Mouse (Mus musculus): ENCODE measurements around the gene Gabrr1. TPM values are rescaled to one million over a fixed set of nuclear protein-coding genes. Genes with fewer than 3 reads are reported as not detected.
"Not testable (repeated sequence)": the region's sequence is repeated elsewhere in the genome, so short reads cannot be mapped to it uniquely, and the experiment has no call there.

The Gabrr1 gene
- polyA plus RNA-seq (2016; fragmentation: Nextera tagmentation; extraction: Ambion mirVana), result 0.08 and 0.10 TPM in 2 replicates

- Histone ChIP-seq H3K27ac (no peak within 1 kb of the TSS), H3K9me3 (no peaks in the 10 kb centered on the region), H3K36me3 (no peaks in the 10 kb centered on the region), H3K4me3 (no peak within 1 kb of the TSS), H3K4me1 (no peaks in the 10 kb centered on the region), H3K27me3 (ENCODE audit: insufficient read depth, poor library complexity, severe bottlenecking) (no peaks in the 10 kb centered on the region)
- no peak for DNase-seq (ENCODE audit: low spot score)
- WGBS, result 72% methylated on average over 11 of the region's 11 CpGs
Measured at GRCm38 (mm10) chr4:33132221-33132620, at the start of gene Gabrr1. Gene Gabrr1 (plus strand): TSS chr4:33132521.

DNA sequence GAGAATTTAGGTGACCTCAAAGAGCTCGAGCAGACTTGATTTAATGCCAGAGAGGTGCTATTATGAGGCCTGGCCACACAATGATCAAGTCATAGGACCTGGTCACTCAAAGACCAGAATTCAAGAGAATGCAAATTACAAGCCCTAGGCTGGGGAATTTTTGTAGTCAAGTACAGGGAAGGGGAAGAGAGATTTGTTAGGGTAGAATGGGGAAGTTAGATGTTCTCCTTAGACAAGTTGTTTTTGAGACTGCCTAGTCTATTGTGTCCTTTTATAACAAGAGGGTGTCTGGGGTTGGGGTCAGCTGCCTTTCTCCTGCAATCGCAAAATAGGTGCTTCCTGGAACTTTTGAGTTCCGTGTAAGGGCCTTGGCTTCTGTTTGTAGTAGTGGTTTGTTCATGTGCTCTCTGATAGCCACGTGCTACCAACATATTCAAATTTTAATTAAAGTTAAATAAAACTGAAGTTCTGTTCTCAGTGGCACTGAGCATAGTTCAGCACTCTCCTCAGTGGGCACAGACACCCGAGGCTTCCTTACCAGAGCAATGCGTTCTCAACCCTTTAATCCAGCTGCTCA lies 33.1 kb upstream of the Gabrr1 start:
- no peak overlapping the region for H3K4me3 ChIP-seq
- no peaks in the 10 kb centered on the region for H3K27me3 ChIP-seq (ENCODE audit: insufficient read depth, poor library complexity, severe bottlenecking)
- no peak for DNase-seq (ENCODE audit: low spot score)
- no peaks in the 10 kb centered on the region for H3K36me3 ChIP-seq
- no peaks in the 10 kb centered on the region for H3K4me1 ChIP-seq
- no peak overlapping the region for H3K27ac ChIP-seq
- H3K9me3 ChIP-seq, result no peaks in the 10 kb centered on the region
- WGBS, result 80% methylated on average over 6 of the region's 6 CpGs

DNA sequence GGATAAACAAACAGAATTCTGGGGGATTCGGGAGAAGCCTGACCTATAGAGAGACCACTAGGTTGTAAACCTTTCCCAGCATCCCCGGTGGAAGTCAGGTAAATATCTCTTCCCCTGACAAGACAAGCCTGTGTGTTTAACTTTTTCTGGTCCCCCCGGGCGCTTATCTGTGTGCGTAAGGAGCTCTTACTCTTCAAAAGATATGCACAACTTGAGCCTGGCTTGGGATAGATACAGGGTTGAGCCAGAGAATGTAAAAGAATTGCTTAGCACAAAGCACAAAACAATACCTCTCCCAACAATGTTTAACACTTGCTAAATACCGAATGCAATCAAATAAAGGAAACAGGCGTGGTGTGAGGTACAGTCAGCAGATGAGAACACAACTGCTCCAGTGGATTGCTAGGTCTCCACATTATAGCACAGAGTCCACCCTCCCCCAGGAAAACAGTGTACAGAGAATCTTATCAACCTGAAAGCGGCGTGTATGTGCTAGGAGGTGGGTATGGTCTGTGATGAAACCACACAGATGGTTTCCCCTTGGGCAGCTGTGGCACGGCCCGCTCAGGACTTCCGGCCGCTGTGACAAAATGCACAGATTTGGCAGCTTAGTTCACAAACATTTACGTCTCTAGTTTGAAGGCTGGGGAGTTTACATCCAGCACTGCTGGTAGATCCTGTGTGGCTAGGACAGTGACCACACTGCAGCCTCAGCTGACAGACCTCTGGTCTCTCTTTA lies 22.4 kb upstream of the Gabrr1 start:
- H3K4me3 ChIP-seq, result no peak overlapping the region
- WGBS, result 48% methylated on average over 14 of the region's 14 CpGs
- no peak for DNase-seq (ENCODE audit: low spot score)
- peaks cover 5% of the 10 kb centered on the region for H3K4me1 ChIP-seq
- H3K36me3 ChIP-seq, result no peaks in the 10 kb centered on the region
- no peaks in the 10 kb centered on the region for H3K27me3 ChIP-seq (ENCODE audit: insufficient read depth, poor library complexity, severe bottlenecking)
- no peaks in the 10 kb centered on the region for H3K9me3 ChIP-seq
- peak overlapping the region; percentile 16; the same call in 1 of the 2 replicates for H3K27ac ChIP-seq

DNA sequence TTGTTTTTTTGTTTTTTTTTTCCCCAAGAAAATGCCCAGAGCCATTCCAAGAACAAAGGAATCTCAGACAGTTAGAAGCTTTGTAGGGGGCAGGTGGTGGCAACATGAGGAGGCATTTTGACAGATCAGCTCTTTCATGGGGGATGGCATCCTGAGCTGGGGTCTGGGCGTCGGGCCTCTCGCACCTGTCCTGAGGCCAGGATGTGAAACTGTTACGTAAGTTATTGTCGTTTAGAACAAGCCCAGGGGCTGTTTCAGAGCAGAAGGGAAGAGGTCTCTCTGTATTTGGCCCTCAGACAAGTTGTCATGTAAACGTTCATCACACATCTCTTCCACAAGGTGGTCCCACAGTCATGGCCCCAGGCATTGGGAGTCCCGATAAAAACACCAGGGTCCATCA lies 21.5 kb upstream of the Gabrr1 start:
- peaks cover 5% of the 10 kb centered on the region for H3K4me1 ChIP-seq
- WGBS, result 89% methylated on average over 7 of the region's 7 CpGs
- no peaks in the 10 kb centered on the region for H3K9me3 ChIP-seq
- H3K27ac ChIP-seq, result no peak overlapping the region
- no peak for DNase-seq (ENCODE audit: low spot score)
- no peaks in the 10 kb centered on the region for H3K36me3 ChIP-seq
- no peaks in the 10 kb centered on the region for H3K27me3 ChIP-seq (ENCODE audit: insufficient read depth, poor library complexity, severe bottlenecking)
- no peak overlapping the region for H3K4me3 ChIP-seq

- no peak for DNase-seq (ENCODE audit: low spot score)
- H3K36me3 ChIP-seq, result no peaks in the 10 kb centered on the region
- WGBS, result 80% methylated on average over 9 of the region's 9 CpGs
- peaks cover 5% of the 10 kb centered on the region for H3K4me1 ChIP-seq
- no peaks in the 10 kb centered on the region for H3K9me3 ChIP-seq
- H3K27me3 ChIP-seq (ENCODE audit: insufficient read depth, poor library complexity, severe bottlenecking), result no peaks in the 10 kb centered on the region
- no peak overlapping the region for H3K27ac ChIP-seq
- H3K4me3 ChIP-seq, result no peak overlapping the region
Measured at GRCm38 (mm10) chr4:33111358-33111757, 21.0 kb upstream of the Gabrr1 start.

- H3K27ac ChIP-seq; DNase-seq (ENCODE audit: low spot score); H3K27me3 ChIP-seq (ENCODE audit: insufficient read depth, poor library complexity, severe bottlenecking); H3K36me3 ChIP-seq; H3K4me3 ChIP-seq; H3K4me1 ChIP-seq; H3K9me3 ChIP-seq: not testable (repeated sequence)
- WGBS, result 93% methylated on average over 14 of the region's 14 CpGs
Measured at GRCm38 (mm10) chr4:33112866-33113265, 19.5 kb upstream of the Gabrr1 start.

DNA sequence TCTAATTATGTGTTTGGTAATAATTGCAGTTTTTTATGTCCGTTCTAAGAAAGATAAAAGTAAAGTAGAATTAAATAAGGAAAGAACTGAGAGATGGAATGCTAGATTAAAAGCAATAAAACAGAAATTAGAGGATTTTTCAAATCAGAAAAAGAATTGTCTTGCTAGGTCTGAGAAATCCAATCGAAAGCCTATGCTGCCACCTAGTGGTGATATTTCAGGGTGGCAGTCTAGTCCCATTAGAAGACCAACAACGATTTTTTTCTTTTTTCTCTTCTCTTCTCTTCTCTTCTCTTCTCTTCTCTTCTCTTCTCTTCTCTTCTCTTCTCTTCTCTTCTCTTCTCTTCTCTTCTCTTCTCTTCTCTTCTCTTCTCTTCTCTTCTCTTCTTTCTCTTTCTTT lies 13.2 kb upstream of the Gabrr1 start:
- not testable (repeated sequence) for H3K4me3 ChIP-seq; H3K27me3 ChIP-seq (ENCODE audit: insufficient read depth, poor library complexity, severe bottlenecking); H3K4me1 ChIP-seq; H3K9me3 ChIP-seq; H3K36me3 ChIP-seq; DNase-seq (ENCODE audit: low spot score); H3K27ac ChIP-seq
- 3% methylated on average over 3 of the region's 3 CpGs for WGBS

DNA sequence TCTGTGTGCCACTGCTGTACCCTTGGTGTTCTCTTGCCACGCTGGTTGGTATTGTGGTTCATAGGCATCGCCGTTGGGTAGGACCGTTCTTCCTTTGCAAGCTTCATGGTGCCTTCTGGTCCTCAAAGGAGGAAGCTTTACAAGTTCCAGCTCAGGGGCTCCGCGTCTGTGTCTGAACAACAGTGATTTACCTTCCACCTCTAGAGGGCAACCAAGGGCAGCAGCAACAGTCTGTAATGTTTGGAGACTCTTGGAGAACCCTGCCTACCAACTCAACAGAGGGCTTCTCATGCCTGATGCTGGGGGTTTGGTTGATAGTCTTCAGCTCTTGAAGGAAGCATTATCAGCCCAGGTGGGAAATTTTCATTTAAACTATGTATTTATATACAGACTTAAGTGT lies 7.8 kb upstream of the Gabrr1 start:
- H3K9me3 ChIP-seq, result no peaks in the 10 kb centered on the region
- H3K4me1 ChIP-seq, result peaks cover 7% of the 10 kb centered on the region; the same call in 1 of the 2 replicates
- H3K27ac ChIP-seq, result no peak overlapping the region
- DNase-seq (ENCODE audit: low spot score), result no peak
- 74% methylated on average over 6 of the region's 6 CpGs for WGBS
- no peak overlapping the region for H3K4me3 ChIP-seq
- H3K36me3 ChIP-seq, result no peaks in the 10 kb centered on the region
- H3K27me3 ChIP-seq (ENCODE audit: insufficient read depth, poor library complexity, severe bottlenecking), result no peaks in the 10 kb centered on the region

- H3K36me3 ChIP-seq, result no peaks in the 10 kb centered on the region
- H3K27ac ChIP-seq, result no peak overlapping the region
- H3K9me3 ChIP-seq, result no peaks in the 10 kb centered on the region
- DNase-seq (ENCODE audit: low spot score), result no peak
- 57% methylated on average over 10 of the region's 10 CpGs for WGBS
- no peak overlapping the region for H3K4me3 ChIP-seq
- H3K4me1 ChIP-seq, result peaks cover 7% of the 10 kb centered on the region; the same call in 1 of the 2 replicates
- H3K27me3 ChIP-seq (ENCODE audit: insufficient read depth, poor library complexity, severe bottlenecking), result no peaks in the 10 kb centered on the region
Measured at GRCm38 (mm10) chr4:33125409-33126084, 6.8 kb upstream of the Gabrr1 start.

DNA sequence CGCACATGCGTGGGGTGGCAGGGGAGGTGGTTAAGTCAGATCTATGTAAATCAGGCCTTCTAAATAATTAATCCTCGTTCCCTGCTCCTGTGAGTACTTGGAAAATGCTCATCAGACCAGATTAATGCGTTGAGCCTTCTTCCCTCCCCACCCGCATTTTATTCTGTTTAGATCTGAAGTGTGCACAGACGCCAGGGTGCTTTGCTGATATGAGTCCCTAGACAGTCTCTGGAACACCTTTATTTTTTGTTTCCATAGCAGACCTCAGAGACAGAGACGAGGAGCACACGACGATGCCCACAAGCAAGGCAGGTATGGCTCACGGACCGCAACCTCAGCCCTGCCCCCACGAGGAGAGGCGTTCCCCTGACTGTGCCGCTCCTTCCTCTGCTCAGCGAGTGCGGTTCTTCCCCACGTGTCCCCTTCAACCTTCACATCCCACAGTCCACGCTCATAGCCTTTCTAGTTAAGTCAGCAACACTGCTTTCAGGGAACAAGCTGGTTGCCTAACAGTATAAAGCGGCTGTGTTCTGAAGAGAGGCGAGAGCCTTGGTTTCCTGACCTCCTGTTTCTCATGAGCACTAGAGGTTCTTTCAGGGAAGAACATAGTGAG lies 14.5 kb downstream of the Gabrr1 start:
- Histone ChIP-seq H3K27me3 (ENCODE audit: insufficient read depth, poor library complexity, severe bottlenecking) (peaks cover 14% of the 10 kb centered on the region; the same call in 1 of the 2 replicates), H3K27ac (no peak overlapping the region), H3K36me3 (no peaks in the 10 kb centered on the region), H3K4me1 (peaks cover 9% of the 10 kb centered on the region; the same call in 1 of the 2 replicates), H3K9me3 (no peaks in the 10 kb centered on the region), H3K4me3 (peak overlapping the region; percentile 30; the same call in 1 of the 2 replicates)
- 36% methylated on average over 20 of the region's 20 CpGs for WGBS
- DNase-seq (ENCODE audit: low spot score), result peak; percentile 61

DNA sequence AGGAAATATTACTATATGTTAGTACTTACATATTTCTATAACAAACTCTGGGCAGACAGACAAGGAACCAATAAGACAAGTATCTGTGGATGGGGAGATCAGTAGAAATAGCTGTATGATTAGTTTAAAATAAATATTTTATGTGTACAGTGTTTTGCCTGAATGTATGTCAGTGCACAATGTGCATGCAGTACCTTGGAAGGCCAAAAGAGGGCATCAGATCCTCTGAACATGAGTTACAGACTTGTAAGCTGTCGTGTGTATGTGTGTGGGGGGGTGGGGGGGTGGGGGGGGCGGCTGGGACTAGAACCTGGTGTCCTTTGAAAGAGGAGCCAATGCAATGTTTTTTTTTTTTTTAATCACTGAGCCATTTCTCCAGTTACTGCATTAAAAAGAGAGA lies 15.5 kb downstream of the Gabrr1 start:
- DNase-seq (ENCODE audit: low spot score), result no peak

DNA sequence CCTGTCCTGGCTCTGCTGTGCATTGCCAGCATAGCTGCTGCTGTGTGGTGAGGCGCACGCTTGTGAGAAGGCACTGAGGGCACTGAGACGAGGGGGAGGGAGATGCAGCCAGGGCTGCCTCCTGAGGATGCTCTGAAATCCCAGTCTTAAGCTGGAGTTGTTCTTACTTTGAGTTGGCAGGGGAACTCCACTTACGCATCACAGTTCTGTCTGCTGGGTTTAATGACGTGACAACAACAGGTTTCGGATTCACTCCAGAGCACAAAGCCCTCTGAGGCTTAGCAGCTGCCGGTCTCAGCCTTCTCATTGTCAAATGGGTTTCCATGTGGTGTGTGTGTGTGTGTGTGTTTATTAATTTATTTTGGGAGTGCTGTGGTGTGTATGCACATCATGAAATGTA lies 16.8 kb downstream of the Gabrr1 start:
- H3K27ac ChIP-seq, result no peak overlapping the region
- H3K36me3 ChIP-seq, result no peaks in the 10 kb centered on the region
- peaks cover 9% of the 10 kb centered on the region; the same call in 1 of the 2 replicates for H3K4me1 ChIP-seq
- H3K9me3 ChIP-seq, result no peaks in the 10 kb centered on the region
- no peak overlapping the region for H3K4me3 ChIP-seq
- no peak for DNase-seq (ENCODE audit: low spot score)
- WGBS, result 59% methylated on average over 7 of the region's 7 CpGs
- peaks cover 14% of the 10 kb centered on the region; the same call in 1 of the 2 replicates for H3K27me3 ChIP-seq (ENCODE audit: insufficient read depth, poor library complexity, severe bottlenecking)

More for the DNA sequence above, 15.5 kb downstream of the Gabrr1 start:
- H3K27me3 ChIP-seq (ENCODE audit: insufficient read depth, poor library complexity, severe bottlenecking), result peaks cover 14% of the 10 kb centered on the region; the same call in 1 of the 2 replicates
- WGBS, result 9% methylated on average over 2 of the region's 2 CpGs
- H3K9me3 ChIP-seq, result no peaks in the 10 kb centered on the region
- no peak overlapping the region for H3K4me3 ChIP-seq
- peaks cover 9% of the 10 kb centered on the region; the same call in 1 of the 2 replicates for H3K4me1 ChIP-seq
- H3K27ac ChIP-seq, result no peak overlapping the region
- H3K36me3 ChIP-seq, result no peaks in the 10 kb centered on the region
